Mouse (Mus musculus) liver (tissue): ENCODE data around the gene Pkp1.

Experiments
- DNase-seq: peaks from one replicate; pipeline ENCODE4 v3.0.0-alpha.2; 2020; ENCODE audit warnings: mixed read lengths

Gene Pkp1

DNA sequence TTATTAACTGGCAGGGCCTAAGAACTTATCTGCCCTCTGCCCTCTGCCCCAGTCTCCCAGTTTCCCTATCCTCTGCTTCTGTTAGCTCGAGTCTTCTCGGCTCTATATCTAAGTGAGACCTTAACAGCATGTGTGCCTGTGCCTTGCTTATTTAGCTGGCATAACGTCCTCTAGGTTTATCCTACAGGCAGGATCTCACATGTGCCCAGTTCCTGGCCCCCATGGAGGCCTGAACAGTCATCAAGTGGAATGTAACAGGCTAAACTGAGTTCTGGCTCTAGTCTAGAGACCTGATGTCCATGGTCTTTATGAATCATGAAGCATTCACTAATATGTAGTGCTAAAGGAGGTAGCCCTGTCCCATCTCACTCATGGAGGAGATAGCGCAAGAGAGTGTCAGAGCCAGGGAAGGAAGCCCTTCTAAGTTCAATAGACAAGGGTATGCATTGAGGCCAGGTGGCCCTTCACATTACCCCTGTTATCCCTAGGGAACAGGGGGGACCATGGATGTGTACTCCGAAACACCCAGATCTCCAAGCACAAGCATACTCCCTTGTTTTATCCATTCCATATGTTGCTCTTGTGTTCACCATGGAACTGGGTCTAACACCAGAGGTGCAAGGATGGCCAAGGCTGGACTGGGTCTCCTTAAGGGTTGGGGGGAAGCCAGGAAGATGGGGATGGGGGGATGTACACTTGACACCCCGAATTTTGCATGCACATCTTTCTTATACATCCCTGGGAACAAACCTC lies 64.2 kb downstream of the Pkp1 start:
- DNase-seq: no peak

DNA sequence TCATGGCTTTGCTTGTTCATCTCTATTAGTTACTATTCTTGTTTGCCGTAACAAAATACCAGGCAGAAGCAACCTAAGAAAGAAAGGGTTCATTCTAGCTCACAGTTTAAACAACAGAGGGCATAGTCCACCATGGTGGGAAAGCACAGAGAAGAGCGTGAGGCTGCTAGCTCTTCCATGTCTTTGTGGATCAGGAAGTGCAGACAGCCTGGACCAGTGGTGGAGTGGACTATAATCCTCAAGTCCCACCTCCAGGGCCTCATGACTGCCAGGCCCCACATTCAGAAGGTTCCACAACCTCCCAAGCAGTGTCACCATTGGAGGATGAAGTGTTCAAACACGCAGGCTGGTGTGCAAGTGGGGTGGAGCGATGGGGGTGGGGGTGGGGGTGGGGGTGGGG lies 65.8 kb downstream of the Pkp1 start:
- DNase-seq: no peak

DNA sequence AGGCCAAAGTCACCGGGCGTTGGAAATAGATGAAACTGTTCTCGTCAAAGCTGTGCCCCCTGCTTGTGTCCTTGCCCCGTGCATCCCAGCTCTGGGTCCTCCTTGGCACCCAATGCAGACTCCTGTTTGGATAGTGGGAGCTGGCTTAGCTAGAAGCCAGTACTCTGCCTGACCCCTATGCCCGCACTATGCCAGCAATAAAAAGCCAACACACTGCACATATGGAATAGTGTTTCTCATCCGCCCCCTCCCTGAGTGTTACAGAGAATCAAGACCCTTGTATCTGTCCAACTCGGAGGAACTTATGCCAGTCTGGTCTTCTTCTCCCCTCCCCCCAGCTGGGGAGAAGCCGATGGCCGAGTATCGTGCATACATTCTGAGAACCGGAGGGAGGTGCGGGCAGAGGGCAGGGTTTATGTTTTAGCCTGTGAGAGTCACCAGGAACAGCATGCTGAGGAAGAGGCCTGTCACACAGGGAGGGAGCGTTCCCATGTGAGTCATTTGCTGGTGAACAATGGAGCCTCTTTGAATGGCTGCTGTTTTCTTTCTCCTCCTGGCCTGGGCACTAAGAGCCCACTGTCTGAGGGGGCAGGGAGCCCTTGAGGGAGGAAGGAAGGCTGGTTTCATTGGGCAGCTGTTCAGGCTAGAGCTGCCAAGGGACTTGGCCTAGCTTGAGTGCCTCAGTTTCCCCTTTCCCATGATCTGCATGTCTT lies 66.8 kb downstream of the Pkp1 start:
- DNase-seq: no peak

DNA sequence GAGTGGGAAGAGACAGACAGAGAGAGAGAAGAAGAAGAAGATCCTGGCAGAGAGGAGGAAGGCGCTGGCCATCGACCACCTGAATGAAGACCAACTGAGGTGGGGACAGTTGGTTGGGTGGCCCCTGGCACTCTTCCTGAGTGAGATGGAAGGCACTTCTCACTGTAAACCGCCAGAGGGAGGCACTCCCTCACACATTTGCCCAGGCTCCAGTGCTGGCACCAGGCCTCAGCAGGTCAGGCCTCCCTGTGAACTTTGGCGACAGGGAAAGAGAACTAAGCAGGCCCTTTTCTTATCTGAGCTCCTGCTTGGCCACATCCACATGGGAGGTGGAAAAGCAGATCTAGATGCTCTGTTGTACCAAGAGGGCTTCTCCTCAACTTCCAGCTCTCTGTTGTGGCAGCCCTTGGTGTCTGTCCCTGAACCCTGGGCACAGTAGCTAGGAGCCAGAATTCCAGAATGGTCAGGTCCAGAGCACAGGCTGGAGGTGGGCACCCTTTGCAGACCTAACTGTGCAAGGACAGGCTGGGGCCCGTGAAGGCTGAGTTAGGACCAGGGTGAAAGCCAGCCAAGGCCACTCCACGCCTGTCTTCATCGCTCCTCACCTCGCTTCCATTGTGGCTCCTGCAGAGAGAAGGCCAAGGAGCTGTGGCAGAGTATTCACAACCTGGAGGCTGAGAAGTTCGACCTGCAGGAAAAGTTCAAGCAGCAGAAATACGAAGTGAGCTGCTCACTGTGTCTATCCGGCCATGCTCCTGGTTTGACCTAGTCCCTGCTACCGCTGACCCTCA lies 68.1 kb downstream of the Pkp1 start:
- DNase-seq: peak; percentile 53

DNA sequence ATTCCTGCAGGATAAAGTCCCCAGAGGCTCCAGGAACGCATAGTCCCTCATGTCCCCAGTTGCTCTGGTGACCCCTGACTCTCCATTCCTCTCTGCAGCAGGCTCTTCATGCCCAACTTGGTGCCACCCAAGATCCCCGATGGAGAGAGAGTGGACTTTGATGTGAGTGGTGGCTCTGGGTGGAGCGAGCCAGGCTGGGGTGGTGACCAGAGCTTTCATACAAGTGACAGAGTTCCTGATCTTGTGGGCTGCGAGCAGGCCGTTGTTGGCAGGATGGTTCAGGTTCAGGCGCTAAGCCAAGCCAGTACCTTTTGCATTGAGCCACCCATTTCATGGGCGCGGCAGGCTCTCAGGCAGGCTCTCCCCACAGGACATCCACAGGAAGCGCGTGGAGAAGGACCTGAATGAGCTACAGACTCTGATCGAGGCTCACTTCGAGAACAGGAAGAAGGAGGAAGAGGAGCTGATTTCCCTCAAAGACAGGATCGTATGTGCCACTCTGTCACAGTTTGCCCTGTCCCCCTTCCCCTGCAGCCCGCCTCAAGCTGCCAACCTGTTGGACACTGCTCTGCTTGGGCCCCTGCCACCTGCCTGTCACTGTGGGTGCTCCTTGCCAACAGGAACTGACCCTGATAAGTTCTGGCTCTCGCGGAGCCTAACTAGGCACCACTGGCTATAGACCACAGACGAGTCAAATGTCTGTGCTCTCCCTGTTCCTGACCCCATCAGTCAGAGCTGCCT lies 71.2 kb downstream of the Pkp1 start:
- no peak for DNase-seq

DNA sequence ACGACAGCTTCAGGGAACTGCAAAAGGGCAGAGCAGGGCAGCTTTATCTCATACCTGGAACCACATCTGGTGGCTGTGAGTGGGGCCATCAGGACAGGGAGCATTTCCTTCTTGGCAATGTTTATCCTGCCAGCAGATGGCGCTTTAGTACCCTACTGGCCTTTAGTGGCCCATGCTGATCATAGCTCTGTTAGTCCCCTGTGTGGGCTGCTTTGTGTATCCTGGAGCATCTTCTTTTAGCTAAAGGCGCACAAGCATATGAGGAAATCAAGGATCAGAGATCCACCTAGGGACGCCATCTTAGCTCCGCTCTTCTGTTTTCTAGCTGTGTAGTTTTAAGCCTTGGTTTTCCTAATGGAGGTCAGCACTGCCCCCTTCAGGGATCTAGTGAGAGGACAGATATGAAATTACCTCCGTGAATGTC lies 71.9 kb downstream of the Pkp1 start:
- peak; percentile 75 for DNase-seq

DNA sequence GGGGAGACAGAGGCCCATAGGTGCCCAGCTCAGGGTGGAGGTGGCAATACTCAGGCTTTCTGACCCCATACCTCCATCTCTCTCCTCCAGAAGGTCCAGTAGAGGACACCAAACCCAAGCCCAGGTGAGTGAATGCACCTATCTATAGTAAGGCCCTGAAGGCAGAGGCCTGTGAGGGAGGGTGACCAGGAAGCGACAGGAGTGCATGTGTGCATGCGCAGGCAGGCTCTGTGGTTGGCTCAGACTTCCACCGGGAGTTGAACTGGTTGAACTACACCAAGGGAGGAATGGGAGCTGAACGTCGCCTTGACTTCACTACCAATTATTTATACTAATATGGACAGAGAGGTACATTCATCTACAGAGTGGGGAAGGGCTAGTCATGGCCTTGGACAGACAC lies 72.4 kb downstream of the Pkp1 start:
- DNase-seq: no peak

DNA sequence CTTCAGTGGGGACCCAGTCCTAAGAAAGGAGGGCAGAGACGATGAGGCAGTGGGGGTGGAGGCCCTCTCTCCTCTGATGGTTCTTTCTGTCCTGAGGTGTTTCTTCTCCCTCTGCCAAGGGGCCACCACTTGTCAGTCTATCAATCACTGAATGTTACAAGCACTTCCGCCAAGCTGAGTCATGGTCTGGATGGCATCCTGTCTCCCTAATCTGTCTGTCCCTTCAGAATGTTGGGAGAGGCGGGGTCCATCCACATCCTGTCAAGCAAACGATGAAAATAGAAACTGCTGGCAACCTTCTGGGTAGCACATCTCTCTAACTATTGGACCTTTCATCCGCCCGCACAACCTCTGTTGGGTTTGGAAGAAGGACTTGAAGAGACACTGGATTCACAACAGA lies 74.5 kb downstream of the Pkp1 start:
- no peak for DNase-seq

DNA sequence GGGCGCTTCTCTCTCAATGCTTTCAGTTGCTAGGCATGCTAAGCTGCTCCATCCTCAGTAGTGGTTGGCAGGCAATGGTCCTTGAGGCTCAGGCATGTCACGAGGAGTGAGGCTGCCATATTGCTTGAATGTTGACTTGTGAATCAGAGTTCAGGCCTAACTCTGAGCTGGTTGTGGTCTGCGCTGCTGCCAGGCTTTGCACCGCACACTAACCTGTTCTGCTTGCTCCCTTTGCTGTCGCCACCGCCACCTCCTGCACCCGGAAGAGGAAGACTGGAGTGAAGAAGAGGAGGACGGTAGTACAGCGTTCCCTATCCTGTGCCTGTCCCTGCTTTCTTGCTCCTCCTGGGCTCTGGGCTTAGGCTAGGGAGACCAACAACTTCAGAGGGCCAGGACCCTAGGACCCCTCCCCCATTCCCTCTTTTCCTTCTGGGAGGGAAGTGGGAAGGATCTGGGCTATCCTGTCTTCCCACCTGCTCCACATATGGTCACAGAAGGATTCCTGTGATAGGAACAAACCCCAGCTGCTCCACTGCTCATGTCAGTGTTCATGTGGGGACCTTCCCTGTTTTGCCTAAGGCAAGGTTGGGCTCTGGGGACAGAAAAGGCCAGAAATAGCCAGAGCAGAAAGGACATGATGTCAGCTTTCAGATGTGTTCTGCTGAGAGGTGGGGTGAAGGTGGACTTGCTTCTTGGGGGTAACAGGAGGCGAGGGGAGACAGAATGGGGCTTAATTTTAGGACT lies 75.3 kb downstream of the Pkp1 start:
- no peak for DNase-seq

DNA sequence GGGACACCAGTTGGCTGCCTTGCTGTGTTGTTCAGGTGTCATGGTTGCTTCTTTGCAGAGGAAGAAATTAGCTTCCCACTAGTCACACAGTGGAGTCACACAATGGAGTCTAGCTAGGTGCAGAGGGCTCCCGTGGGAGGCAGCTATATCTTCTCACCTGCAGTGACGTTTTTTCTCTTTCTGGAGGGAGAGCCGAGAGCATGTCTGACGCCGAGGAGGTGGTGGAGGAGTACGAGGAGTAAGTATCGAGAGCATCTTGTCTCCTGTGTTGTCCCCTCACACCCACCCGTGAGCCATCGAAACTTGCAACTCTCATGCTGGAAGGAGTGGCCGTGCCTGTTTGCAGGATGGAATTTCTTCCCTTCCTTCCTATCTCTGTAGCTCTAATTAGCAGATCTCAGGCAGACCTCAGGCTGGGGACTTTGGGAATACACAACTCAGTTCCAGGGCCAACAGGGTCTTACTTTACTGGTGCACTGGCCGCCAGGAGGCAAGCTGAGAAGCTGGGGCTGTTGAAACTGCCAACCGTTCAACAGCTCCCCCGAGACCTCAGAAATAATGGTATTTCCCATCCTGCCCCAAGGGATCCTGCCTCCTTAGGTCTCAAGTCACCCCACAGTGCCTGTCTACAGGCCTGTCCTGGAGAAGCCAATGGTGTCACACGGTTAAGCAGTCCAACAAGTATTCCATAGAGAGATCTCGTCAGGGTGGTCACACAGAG lies 78.2 kb downstream of the Pkp1 start:
- no peak for DNase-seq

DNA sequence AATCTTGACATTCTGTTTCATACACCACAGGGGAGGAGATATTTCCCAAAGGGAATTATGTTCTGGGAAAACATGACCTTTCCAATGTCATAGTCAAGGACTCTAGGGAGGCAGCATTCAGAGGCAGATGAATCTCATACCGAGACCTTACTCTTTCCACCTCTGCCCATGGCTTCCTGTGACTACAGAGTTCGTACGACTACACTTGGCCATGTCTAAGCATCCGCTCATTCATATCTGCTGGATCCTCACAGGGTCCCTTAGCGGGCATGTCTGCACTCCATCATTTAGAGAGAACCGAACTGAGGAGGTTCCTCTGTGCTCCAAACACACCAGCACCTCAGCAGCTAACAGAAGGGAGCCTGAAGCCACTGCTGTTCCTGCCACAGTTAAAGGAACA lies 79.9 kb downstream of the Pkp1 start:
- DNase-seq: no peak

DNA sequence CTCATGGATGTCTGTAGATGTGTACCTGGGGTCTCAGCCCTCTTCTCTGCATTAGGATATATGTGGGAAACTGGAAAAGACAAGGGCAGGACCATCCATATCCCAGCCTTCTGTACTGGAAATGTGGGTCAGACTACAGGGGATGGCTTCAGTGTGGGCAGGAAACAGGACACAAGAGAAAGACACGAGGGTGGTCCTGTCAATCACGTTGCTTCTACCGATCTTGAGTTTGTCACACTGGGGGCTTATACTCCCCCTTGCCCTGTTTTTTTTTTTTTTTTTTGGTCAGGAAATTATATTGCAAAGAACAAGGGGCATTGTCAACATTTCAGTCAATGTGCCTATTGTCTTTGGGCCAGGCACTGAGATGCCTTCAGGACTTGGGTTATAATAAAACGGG lies 80.4 kb downstream of the Pkp1 start:
- DNase-seq: no peak

DNA sequence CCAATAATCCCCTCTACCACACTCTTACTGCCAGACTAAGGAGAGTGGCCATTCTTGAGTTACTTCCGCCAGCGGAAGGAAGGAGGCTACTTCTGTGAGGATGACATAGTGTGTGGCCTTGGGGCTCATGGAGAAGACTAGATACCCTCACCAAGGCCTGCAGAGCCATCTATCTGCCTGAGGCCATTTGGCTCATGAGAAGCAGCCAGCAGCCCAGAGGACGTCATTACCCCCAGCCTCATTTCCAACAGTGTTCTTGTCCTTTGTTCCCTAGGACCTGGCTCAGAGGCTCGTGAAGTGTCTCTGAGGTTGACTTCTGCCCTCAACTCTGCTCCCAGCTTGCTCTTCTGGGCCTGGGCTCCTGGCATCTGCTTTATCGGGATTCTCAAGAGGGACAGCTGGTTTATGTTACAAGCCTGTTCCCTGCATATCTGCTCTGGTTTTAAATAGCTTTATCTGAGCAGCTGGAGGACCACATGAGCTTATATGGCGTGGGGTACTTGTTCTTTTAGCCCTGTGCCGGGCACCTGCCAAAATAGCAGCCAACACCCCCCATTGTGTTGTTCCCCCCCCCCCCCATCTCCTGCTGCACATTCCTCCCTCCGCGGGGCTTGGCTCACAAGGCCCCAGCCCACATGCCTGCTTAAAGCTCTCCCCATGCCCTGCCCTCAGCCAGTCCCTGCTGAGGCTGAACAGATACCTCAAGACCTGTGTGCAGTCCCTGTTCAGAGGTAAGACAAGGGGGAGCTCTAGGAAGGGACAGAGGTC lies 83.1 kb downstream of the Pkp1 start, which contains the start of gene Tnnt2:
Tnnt2 (plus strand) TSS at position 639 of the 768 bp plus-strand sequence.
- DNase-seq: no peak

DNA sequence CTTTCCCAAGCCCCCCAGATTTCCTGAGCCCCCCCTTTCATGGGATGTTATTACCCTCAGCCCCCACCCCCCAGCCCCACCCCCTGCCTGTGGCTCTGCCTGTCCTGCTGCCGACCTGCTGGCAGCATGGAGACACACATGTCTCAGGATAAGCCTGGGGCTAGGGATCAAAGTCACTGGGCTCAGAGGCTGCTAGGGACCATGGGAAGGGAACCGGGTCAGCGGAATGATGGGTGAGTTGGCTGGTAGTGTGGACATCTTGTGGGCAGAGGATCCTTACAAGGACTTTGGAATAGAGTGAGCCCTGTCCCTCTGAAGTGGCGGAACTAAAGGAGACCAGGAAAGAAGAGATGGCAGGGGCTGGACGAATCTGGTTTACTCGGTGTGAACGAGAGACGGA lies 84.0 kb downstream of the Pkp1 start:
- no peak for DNase-seq

DNA sequence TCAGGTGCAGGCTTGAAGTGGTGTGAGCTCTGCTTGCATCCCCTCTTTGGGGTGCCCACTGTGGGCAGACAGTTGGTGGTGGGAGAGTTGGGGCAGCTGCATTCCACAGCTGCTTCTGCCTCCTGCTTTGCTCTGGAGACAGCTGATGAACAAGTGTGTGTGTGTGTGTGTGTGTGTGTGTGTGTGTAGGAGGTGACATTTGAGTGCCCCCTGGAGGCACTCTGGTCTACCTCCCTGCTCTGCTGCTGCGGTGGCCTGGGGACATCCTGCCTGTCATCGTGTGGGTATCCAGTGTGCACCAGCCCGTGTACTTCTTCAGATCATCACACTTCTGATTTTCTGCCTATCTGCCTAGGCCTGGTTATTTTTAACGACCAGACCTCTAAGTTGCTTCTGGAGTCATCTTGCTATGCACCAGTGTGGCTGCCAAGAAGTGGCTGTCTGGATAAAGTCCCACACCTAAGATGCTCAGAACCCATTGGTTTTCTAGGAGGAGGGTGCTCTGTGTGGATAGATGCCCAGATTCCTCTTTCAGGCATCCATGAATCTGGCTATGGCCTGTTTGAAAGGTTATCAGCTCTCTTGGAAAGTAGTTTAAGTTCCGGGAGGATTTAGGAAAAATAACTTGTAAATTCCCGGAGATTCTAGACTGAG lies 84.7 kb downstream of the Pkp1 start:
- no peak for DNase-seq

DNA sequence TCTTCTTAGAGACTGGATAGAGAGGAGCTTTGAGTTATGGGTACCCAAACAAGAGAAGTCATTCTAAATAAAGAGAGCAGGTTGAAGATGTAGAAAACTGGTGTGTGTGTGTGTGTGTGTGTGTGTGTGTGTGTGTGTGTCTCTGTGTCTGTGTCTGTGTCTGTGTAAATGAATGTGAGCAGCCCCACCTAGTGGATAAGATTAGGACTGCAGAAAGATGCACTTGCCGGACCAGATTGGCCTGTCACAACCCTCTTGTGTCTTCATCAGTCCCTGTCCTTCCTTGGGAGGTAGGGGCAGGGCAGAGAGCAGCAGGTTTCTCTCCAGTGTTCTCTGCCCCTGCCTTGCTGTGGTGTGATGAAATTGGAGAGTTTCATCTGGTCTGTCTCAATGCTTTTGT lies 90.1 kb downstream of the Pkp1 start:
- DNase-seq: peak; percentile 47

DNA sequence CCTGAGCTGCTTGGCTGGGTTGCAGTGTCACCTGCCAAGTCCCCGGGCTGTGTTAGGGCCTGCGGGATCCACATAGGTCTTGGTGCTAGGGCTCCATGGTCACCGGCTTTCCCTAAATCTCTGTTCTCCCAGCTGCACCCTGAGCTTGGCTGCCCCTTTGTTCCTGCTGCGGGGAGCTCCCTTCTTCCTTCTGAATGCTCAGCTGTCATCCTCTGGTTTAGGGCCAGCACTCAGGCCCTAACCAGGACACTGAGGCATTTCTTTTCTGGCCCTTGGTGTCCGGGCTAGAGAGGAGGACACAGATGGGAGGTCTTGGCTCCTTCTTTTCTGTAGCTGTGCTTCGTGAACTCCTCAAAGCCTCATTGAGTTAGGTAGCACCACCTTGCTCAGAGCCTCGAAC lies 97.2 kb downstream of the Pkp1 start:
- no peak for DNase-seq
